Mouse (Mus musculus) C2C12 (cell line): ENCODE data around the gene Ints14.

Source experiments
- CEBPB ChIP-seq: IDR thresholded peaks from one replicate; pipeline ENCODE4 v1.6.1; 2011; ENCODE audit warnings: low read depth, mild to moderate bottlenecking, control low read depth, moderate library complexity
- CTCF ChIP-seq: IDR thresholded peaks from one replicate; pipeline ENCODE4 v1.5.1; 2011; ENCODE audit not compliant: control insufficient read depth, insufficient read depth, insufficient read length
- USF1 ChIP-seq: IDR thresholded peaks from one replicate; pipeline ENCODE4 v1.6.1; 2011; ENCODE audit warnings: low read depth, mild to moderate bottlenecking, control low read depth, moderate library complexity

DNA sequence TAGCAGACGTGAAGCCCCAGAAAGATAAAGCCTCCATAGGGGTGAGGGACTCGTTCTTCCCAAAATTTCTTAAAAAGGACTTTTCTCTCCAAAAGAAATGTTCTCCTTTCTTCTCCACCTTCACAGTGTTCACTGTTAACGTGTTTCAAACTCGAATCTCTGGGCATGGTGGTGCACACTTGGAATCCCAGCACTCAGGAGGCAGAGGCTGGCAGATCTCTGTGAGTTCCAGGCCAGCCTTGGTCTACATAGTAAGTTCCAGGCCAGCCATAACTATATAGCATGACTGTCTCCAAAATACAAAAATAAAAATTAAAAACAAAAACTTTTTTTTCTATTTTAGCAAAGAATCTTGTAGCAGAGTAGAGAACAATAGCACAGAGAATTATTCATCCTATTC lies 59.4 kb downstream of the Ints14 start:
- TF ChIP-seq USF1: no peak
- TF ChIP-seq CEBPB: no peak
- TF ChIP-seq CTCF: no peak
